Mouse (Mus musculus): Measurements from ENCODE around the gene Dgkq.

The Dgkq gene

GRCm38 (mm10) chr5:108691152-108691551, 21.7 kb upstream of the Dgkq start:
- in situ Hi-C loops (cut with MboI, MseI) = no loop called here

DNA sequence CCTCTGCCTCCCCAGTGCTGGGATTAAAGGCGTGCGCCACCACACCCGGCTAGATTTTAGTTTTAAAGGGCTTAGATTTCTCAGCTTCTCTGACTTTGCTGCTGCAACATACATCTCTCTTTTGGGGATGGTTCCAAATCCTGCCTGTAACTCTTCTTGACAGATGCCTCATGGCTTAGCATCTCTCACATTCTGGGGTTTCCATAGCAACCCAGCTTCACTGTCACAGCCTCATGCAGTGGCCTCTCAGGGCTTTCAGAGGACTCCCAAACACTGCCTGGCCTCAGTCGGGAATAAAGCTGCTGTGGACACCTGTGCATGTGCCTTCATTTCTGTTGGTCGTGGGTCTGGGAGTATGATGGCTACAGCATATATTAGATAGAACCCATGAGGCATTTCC, 19.6 kb upstream of the Dgkq start:
- in situ Hi-C loops (cut with MboI, MseI) = no loop called here

DNA sequence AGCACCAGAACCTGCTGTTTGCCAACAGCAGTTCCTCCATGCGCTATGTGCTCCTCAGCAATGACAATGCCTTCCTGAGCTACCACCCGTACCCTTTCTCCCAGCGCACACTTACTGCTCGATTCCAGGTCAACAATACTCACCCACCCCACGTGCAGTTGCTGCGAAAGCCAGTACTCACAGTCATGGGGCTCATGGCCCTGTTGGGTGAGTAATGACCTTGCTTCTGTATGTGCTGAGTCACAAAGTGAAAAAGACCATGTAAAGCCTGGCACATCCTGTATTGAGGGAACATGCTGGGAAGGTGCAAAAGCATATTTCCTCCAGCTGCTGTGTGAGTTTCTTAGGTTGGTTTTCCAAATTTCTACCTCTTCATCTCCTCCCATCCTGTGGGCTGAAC, 11.4 kb upstream of the Dgkq start:
- in situ Hi-C loops (cut with MboI, MseI) = no loop called here

DNA sequence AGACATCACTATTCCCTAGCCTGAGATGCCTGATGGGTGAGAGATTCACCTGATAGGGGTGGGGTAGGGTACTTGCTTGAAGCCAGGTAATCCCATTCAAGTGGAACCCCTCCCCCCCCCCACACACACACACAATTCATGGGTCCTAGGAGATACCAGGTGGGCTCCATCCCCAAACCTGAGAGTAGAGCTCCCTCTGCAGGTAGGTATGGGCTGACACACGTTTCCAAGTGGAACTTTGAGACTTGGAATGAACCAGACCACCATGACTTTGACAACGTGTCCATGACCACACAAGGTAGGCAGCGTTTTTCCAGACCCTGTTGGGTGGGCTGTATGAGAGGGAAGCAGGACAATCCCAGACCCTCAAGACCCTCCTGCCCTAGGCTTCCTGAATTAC, 10.4 kb upstream of the Dgkq start:
- in situ Hi-C loops (cut with MboI, MseI) = no loop called here

- in situ Hi-C loops (cut with MboI, MseI) = no loop called here
These were observed 8.9 kb upstream of the Dgkq start for GRCm38 (mm10) chr5:108678296-108678854.

DNA sequence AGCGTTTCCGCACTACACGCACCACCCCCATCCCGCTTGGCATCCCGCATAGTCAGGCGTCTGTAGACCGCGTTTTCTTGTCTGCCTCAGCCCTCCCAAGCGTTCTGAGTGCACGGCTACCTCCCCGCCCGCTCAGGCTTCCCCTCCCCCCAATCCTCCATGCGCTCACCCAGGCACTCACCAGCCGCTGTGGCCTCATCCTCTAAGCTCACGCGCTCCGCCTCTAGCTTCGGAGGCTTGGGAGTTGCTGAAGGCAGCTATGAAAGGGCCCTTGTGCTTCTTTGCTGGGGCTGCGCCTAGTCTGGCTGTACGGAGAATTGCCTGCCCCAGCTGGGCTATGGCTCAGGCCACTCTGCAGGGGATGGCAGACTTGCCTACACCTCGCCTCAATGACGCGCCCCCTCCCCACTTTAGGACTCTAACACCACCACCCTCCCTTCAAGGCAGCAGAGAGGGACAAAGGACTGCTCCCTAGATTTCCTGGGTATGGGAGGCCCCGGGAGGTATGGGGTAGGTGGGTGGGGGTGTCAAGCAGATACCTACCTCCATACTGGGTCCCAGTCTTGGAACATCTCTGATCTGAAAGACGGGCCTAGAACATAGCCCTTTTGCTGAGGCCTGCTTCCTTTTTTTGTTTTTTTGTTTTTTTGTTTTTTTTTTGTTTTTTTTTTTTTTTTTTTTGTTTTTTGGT, 8.3 kb upstream of the Dgkq start:
- in situ Hi-C loops (cut with MboI, MseI) = no loop called here

- in situ Hi-C loops (cut with MboI, MseI) = no loop called here
These were observed 7.5 kb upstream of the Dgkq start for GRCm38 (mm10) chr5:108676772-108677498.

GRCm38 (mm10) chr5:108675251-108675816, 5.9 kb upstream of the Dgkq start, which contains the start of gene Slc26a1:
Slc26a1 (minus strand) TSS chr5:108675569.
- in situ Hi-C loops (cut with MboI, MseI) = no loop called here

- in situ Hi-C loops (cut with MboI, MseI) = no loop called here
These were observed 5.2 kb upstream of the Dgkq start for GRCm38 (mm10) chr5:108674624-108675023.

DNA sequence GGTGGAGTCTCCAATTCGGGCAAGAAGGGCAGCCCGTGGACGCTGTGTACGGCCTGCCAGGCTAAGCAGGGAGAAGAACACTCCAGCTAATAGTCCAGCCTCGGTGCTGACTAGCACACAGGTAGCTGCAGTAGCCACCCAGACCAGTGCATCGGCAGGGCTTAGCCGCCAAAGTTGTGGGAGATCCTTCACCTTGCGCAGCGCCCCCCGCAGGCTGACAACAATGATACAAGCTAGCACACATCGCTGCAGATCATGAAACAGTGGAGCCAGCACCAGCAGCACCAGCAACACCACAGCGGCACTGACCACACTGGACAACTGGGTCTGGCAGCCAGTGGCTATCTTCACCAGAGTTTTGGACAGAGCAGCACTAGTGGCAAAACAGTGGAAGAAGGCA, 2.3 kb upstream of the Dgkq start:
- in situ Hi-C loops (cut with MboI, MseI) = no loop called here

DNA sequence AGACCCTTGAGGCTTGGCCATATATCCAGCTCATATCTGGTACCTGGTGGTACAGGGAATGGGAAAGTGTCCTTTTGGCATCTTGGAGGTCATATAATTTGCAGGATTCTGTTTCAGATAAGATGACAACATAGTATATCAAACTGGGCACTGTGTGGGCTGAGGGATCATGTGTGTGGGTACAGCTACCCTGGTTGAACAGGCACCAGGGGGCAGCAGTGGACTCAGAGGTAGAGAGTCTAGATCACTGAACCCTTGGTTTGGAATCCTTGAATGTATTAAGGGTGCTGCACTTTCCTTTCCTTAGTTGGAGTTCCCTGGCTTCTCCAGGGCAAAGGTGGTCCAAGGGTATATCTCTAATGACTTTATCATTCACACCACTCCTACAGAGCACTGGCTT, 1.3 kb upstream of the Dgkq start:
- in situ Hi-C loops (cut with MboI, MseI) = no loop called here

GRCm38 (mm10) chr5:108669986-108670385, 514 bp upstream of the Dgkq start:
- in situ Hi-C loops (cut with MboI, MseI) = no loop called here

DNA sequence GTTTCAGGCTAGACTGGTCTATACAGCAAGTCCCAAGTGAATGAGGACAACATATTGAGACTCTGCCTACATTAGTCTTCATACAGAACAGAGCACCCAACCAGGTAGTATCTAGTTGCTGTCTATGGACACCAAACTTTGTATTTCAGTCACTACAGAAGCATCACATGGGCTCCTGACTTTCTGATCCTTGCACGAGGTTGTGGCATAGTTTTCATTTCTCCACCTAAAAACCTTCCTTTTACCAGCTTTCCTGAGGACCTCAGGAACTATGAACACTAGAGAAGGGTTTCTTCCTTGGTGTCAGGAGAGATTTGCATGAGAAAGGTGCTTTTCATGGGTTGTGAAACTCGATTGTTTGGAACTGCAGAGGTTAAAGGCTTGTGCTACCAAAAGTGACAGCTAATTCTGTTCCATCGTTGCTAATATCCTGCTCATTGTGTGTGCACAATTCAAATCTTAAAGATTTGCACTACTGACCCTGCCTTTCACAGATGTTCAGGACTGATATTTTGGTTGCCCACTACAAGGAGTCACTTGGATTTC, 1.0 kb downstream of the Dgkq start:
- in situ Hi-C loops (cut with MboI, MseI) = no loop called here

DNA sequence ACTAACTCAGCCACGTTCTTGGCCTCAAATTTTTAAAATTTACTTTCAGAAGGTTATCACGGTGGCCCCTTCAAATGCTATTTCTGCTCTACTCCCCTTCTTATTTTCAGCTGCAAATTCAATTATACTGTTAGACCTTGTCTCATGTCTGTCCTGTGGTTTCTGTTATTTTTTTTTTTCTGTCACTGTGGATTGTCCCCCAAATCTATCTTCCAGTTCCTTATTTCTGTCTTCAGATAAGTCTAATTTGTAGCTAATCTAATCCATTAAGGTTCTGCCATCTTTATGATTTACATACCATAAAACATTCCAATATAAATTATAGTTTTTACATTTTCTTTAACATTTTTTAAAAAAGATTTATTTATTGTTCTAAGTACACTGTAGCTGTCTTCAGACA, 2.1 kb downstream of the Dgkq start:
- in situ Hi-C loops (cut with MboI, MseI) = no loop called here

DNA sequence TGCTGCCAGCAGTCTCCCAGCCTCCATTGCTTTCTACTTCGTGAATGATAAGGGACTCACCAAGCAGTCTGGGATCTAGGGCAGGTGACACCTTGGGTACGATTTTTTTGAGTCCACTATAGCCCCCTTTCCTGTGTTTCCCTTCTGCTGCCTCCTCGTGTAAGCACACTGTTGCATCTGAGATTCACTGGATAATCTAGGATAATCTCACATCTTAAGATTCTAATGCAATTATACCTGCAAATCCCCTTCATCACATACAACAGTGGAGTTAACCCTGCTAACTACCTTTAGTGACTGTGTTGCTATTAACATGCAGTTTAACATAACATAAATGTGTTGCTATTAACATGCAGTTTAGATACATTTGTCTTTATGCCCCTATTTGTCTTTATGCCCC, 4.4 kb downstream of the Dgkq start:
- in situ Hi-C loops (cut with MboI, MseI) = no loop called here

- in situ Hi-C loops (cut with MboI, MseI) = no loop called here
These were observed 6.7 kb downstream of the Dgkq start for GRCm38 (mm10) chr5:108662772-108663171.

- in situ Hi-C loops (cut with MboI, MseI) = no loop called here
These were observed 8.7 kb downstream of the Dgkq start for GRCm38 (mm10) chr5:108660632-108661268.

- in situ Hi-C loops (cut with MboI, MseI) = no loop called here
These were observed 9.5 kb downstream of the Dgkq start, which contains the start of gene Idua for GRCm38 (mm10) chr5:108659698-108660631. Idua (plus strand) TSS chr5:108660331.

GRCm38 (mm10) chr5:108658611-108659010, 10.9 kb downstream of the Dgkq start:
- in situ Hi-C loops (cut with MboI, MseI) = no loop called here

DNA sequence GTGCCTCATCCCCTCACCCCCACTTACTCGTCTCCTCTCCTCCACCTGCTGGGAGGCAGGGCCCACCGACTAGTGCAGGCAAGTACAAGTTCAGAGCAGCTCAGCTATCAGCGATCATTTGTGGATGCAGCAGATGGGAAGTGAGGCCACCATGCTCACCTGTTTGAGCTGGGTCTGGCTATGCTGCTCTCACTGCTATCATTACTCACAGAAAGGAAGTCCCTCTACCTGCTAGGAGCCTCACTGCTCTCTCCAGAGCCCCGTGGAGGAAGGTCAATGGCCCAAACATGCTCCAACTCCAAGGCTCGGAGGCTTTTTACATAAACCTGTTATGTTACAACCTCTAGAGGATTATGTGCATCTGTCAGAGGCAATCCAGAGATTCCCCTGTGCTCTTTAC, 12.1 kb downstream of the Dgkq start:
- in situ Hi-C loops (cut with MboI, MseI) = no loop called here
